In genomic region chr3:116726807-116727206, GRCm38 (mm10) we compare ENCODE assay signal across 15 mouse cellular contexts. TPM values are rescaled to one million over a fixed set of nuclear protein-coding genes. Genes with fewer than 3 reads are reported as not detected.
DNase-seq lines count a peak whose midpoint lies in the region; ATAC-seq lines count a peak whose summit lies in the region.
"Had no signal": no experiment of that assay in that cellular context is flagged by ENCODE, and none has a peak within 500 bp of the region (broad histone marks: within the 10 kb centered on the region; RNA-seq: fewer than 3 reads in every experiment).

No protein-coding gene starts in this region.

- no peak overlapping the region for H3K4me3 ChIP-seq in heart, embryonic 12.5 days
- H3K4me3 ChIP-seq in intestine, embryonic 14.5 days (ENCODE audit: low read depth, low read length), result no peak overlapping the region
- H3K4me3 ChIP-seq: embryonic facial prominence, embryonic 10.5 days; lung, embryonic 15.5 days had no signal

- peak overlapping the region; percentile 8; the same call in 1 of the 2 replicates for H3K27ac ChIP-seq in heart, embryonic 12.5 days (ENCODE audit: poor library complexity, severe bottlenecking)
- no peak overlapping the region for H3K27ac ChIP-seq in intestine, embryonic 14.5 days (ENCODE audit: low read depth)
- H3K27ac ChIP-seq: embryonic facial prominence, embryonic 10.5 days; hindbrain, postnatal 0 days; lung, embryonic 15.5 days had no signal

- peak; percentile 24 for DNase-seq in testis, postnatal 14 days (ENCODE audit: low spot score)
- DNase-seq in testis, postnatal 10 days (ENCODE audit: low spot score), result no peak
- no peak for DNase-seq in intestine, embryonic 14.5 days (ENCODE audit: low spot score)
- DNase-seq in urinary bladder, postnatal 4 days (ENCODE audit: low spot score in 2 of 2), result no peak
- no peak for DNase-seq in frontal cortex, adult 2 months (ENCODE audit: extremely low spot score in 1 of 2, low spot score in 1 of 2)
- no peak for DNase-seq in frontal cortex, postnatal 25 days (ENCODE audit: low spot score in 2 of 2)
- DNase-seq: cerebellum, adult 8-10 months; thymus, postnatal 25 days had no signal

- no peaks in the 10 kb centered on the region for H3K9me3 ChIP-seq in heart, embryonic 12.5 days (replicated peaks)
- H3K9me3 ChIP-seq in intestine, embryonic 14.5 days (ENCODE audit: control insufficient read depth, low read length), result no peaks in the 10 kb centered on the region
- H3K9me3 ChIP-seq: embryonic facial prominence, embryonic 10.5 days; lung, embryonic 15.5 days had no signal

- no peaks in the 10 kb centered on the region for H3K36me3 ChIP-seq in heart, embryonic 12.5 days
- no peaks in the 10 kb centered on the region for H3K36me3 ChIP-seq in intestine, embryonic 14.5 days (ENCODE audit: control insufficient read depth, insufficient read depth, low read length)
- H3K36me3 ChIP-seq: embryonic facial prominence, embryonic 10.5 days; lung, embryonic 15.5 days had no signal

- H3K4me2 ChIP-seq in heart, embryonic 12.5 days, result 0 out of 2 replicates have a peak overlapping the region, but pooled peaks have one; percentile 5
- H3K4me2 ChIP-seq in intestine, embryonic 14.5 days (ENCODE audit: low read length), result no peak overlapping the region
- H3K4me2 ChIP-seq: lung, embryonic 15.5 days had no signal

- no peaks in the 10 kb centered on the region for H3K27me3 ChIP-seq in heart, embryonic 12.5 days (replicated peaks)
- H3K27me3 ChIP-seq in intestine, embryonic 14.5 days (replicated peaks; ENCODE audit: control insufficient read depth, insufficient read depth, low read length), result no peaks in the 10 kb centered on the region
- H3K27me3 ChIP-seq: lung, embryonic 15.5 days had no signal

- 50% methylated on average over 9 of the region's 9 CpGs for WGBS in heart, embryonic 12.5 days
- 51% methylated on average over 9 of the region's 9 CpGs for WGBS in intestine, embryonic 14.5 days

- no peak overlapping the region for H3K9ac ChIP-seq in heart, embryonic 12.5 days
- no peak overlapping the region for H3K9ac ChIP-seq in intestine, embryonic 14.5 days (ENCODE audit: low read length)
- H3K9ac ChIP-seq: lung, embryonic 15.5 days had no signal

- peak; percentile 55; the same call in 1 of the 2 replicates for ATAC-seq in heart, embryonic 12.5 days (ENCODE audit: insufficient number of reproducible peaks, low FRiP score)
- 0 out of 2 replicates have a peak, but pooled peaks have one; percentile 15 for ATAC-seq in intestine, embryonic 14.5 days (replicated peaks; ENCODE audit: low FRiP score, low TSS enrichment, low read depth)
- ATAC-seq: hindbrain, postnatal 0 days; midbrain, embryonic 16.5 days had no signal

- peaks cover 7% of the 10 kb centered on the region; the same call in 1 of the 2 replicates for H3K4me1 ChIP-seq in heart, embryonic 12.5 days (replicated peaks)
- no peaks in the 10 kb centered on the region for H3K4me1 ChIP-seq in intestine, embryonic 14.5 days (replicated peaks; ENCODE audit: control insufficient read depth, insufficient read depth, low read length)

RNA-seq across cellular contexts. Expression of gene Slc35a3, which starts 14.2 kb away (rescaled TPM):
- 14.8 and 16.0 TPM in 2 replicates for polyA plus RNA-seq in heart, embryonic 12.5 days (2016; fragmentation: Nextera tagmentation; extraction: Ambion mirVana)
- polyA plus RNA-seq in intestine, embryonic 14.5 days (2014; fragmentation: Nextera tagmentation; extraction: Ambion mirVana), result 15.3 and 18.0 TPM in 2 replicates
- 12.2 and 12.7 TPM in 2 replicates for polyA plus RNA-seq in frontal cortex, adult 2 months (2012; rRNA removed)

RNA-seq across cellular contexts. Expression of gene Gm43191, which starts 45.7 kb away (rescaled TPM):
- not detected in 2 replicates for polyA plus RNA-seq in heart, embryonic 12.5 days (2016; fragmentation: Nextera tagmentation; extraction: Ambion mirVana)
- not detected in 2 replicates for polyA plus RNA-seq in intestine, embryonic 14.5 days (2014; fragmentation: Nextera tagmentation; extraction: Ambion mirVana)
- polyA plus RNA-seq in frontal cortex, adult 2 months (2012; rRNA removed), result not detected in 2 replicates
- polyA plus RNA-seq: embryonic facial prominence, embryonic 10.5 days; hindbrain, postnatal 0 days; limb, embryonic 14.5 days; lung, embryonic 15.5 days; midbrain, embryonic 16.5 days; neural tube, embryonic 14.5 days had no signal
